Mouse (Mus musculus): ENCODE results near the gene Wdr24. TPM values are rescaled to one million over a fixed set of nuclear protein-coding genes. Genes with fewer than 3 reads are reported as not detected.
"Not testable (repeated sequence)": the region's sequence is repeated elsewhere in the genome, so short reads cannot be mapped to it uniquely, and the experiment has no call there.

The Wdr24 gene
- total and polyA plus RNA-seq, 3 experiments = 19.1 to 38.3 (median 20.8) TPM

- not testable (repeated sequence) for DNase-seq
These were observed 16.0 kb upstream of the Wdr24 start for GRCm38 (mm10) chr17:25807452-25807851.

- DNase-seq = no peak
These were observed 15.4 kb upstream of the Wdr24 start for GRCm38 (mm10) chr17:25808028-25808427.

- peak; percentile 95 for DNase-seq
These were observed 14.4 kb upstream of the Wdr24 start, which contains the start of gene Fbxl16 for GRCm38 (mm10) chr17:25808789-25809605. Gene Fbxl16 (plus strand): TSS chr17:25809085.

- DNase-seq = no peak
These were observed 13.7 kb upstream of the Wdr24 start for GRCm38 (mm10) chr17:25809606-25810340.

GRCm38 (mm10) chr17:25810890-25811289 is 12.5 kb upstream of the Wdr24 start:
- no peak for DNase-seq

- DNase-seq = peak; percentile 90
These were observed 10.0 kb upstream of the Wdr24 start for GRCm38 (mm10) chr17:25813471-25813870.

GRCm38 (mm10) chr17:25817662-25818061 is 5.8 kb upstream of the Wdr24 start:
- peak; percentile 75 for DNase-seq

- peak; percentile 43 for DNase-seq
These were observed 4.3 kb upstream of the Wdr24 start for GRCm38 (mm10) chr17:25818851-25819780.

GRCm38 (mm10) chr17:25824362-25825142 is 1.1 kb downstream of the Wdr24 start:
- DNase-seq = no peak

GRCm38 (mm10) chr17:25825311-25825710 is 1.9 kb downstream of the Wdr24 start:
- DNase-seq = no peak

GRCm38 (mm10) chr17:25825984-25826570 is 2.6 kb downstream of the Wdr24 start:
- no peak for DNase-seq

GRCm38 (mm10) chr17:25827011-25827410 is 3.6 kb downstream of the Wdr24 start:
- no peak for DNase-seq

- DNase-seq = no peak
These were observed 4.3 kb downstream of the Wdr24 start for GRCm38 (mm10) chr17:25827546-25828222.

GRCm38 (mm10) chr17:25828223-25828594 is 4.8 kb downstream of the Wdr24 start:
- DNase-seq = no peak

GRCm38 (mm10) chr17:25828712-25829557 is 5.5 kb downstream of the Wdr24 start, which contains the start of gene Jmjd8:
Gene Jmjd8 (plus strand): TSS chr17:25828867.
- peak; percentile 87 for DNase-seq

- no peak for DNase-seq
These were observed 6.2 kb downstream of the Wdr24 start for GRCm38 (mm10) chr17:25829558-25830017.

- no peak for DNase-seq
These were observed 6.8 kb downstream of the Wdr24 start for GRCm38 (mm10) chr17:25830200-25830753.

- no peak for DNase-seq
These were observed 7.5 kb downstream of the Wdr24 start for GRCm38 (mm10) chr17:25830806-25831431.

Data from adrenal gland, adult 2 months (tissue).